Mouse (Mus musculus) Muller cell, postnatal 12 days (primary cell): Measurements from ENCODE around the gene Shisal1.

Experiments
- DNase-seq: peaks from one replicate; pipeline ENCODE4 v3.0.0-alpha.2; 2015; ENCODE audit errors: inconsistent ontology term

Shisal1 gene

GRCm38 (mm10) chr15:84446997-84447396 lies at the start of gene Shisal1:
Shisal1 (minus strand) TSS chr15:84447097.
- DNase-seq = no peak

- DNase-seq = no peak
Measured at GRCm38 (mm10) chr15:84490486-84490885, 43.6 kb upstream of the Shisal1 start.

GRCm38 (mm10) chr15:84484255-84484654 lies 37.4 kb upstream of the Shisal1 start:
- DNase-seq = no peak

GRCm38 (mm10) chr15:84483622-84484021 lies 36.7 kb upstream of the Shisal1 start:
- DNase-seq = no peak

GRCm38 (mm10) chr15:84481259-84481877 lies 34.5 kb upstream of the Shisal1 start:
- DNase-seq = no peak

- peak; percentile 90 for DNase-seq
Measured at GRCm38 (mm10) chr15:84469391-84469790, 22.5 kb upstream of the Shisal1 start.

GRCm38 (mm10) chr15:84467761-84468160 lies 20.9 kb upstream of the Shisal1 start:
- no peak for DNase-seq

GRCm38 (mm10) chr15:84466458-84467267 lies 19.8 kb upstream of the Shisal1 start:
- DNase-seq = peak; percentile 56

- no peak for DNase-seq
Measured at GRCm38 (mm10) chr15:84461429-84461828, 14.5 kb upstream of the Shisal1 start.

- no peak for DNase-seq
Measured at GRCm38 (mm10) chr15:84458983-84459382, 12.1 kb upstream of the Shisal1 start.

GRCm38 (mm10) chr15:84455286-84455685 lies 8.4 kb upstream of the Shisal1 start:
- no peak for DNase-seq

- no peak for DNase-seq
Measured at GRCm38 (mm10) chr15:84453091-84453490, 6.2 kb upstream of the Shisal1 start.

GRCm38 (mm10) chr15:84450441-84451183 lies 3.7 kb upstream of the Shisal1 start:
- DNase-seq = peak; percentile 74

- no peak for DNase-seq
Measured at GRCm38 (mm10) chr15:84445812-84446716, 833 bp downstream of the Shisal1 start.

GRCm38 (mm10) chr15:84444181-84444580 lies 2.7 kb downstream of the Shisal1 start:
- DNase-seq = no peak

GRCm38 (mm10) chr15:84443631-84444030 lies 3.3 kb downstream of the Shisal1 start:
- no peak for DNase-seq

GRCm38 (mm10) chr15:84441682-84442315 lies 5.1 kb downstream of the Shisal1 start:
- no peak for DNase-seq

GRCm38 (mm10) chr15:84440820-84441219 lies 6.1 kb downstream of the Shisal1 start:
- DNase-seq = peak; percentile 76

- peak; percentile 56 for DNase-seq
Measured at GRCm38 (mm10) chr15:84433586-84434185, 13.2 kb downstream of the Shisal1 start.

GRCm38 (mm10) chr15:84430482-84430881 lies 16.4 kb downstream of the Shisal1 start:
- no peak for DNase-seq
